Mouse (Mus musculus) adrenal gland, postnatal 10 days (tissue): ENCODE data around the gene Ltbp4. TPM values are rescaled to one million over a fixed set of nuclear protein-coding genes. Genes with fewer than 3 reads are reported as not detected.

Experiments used
- DNase-seq: peaks from one replicate; pipeline ENCODE4 v3.0.0; 2021; ENCODE audit warnings: mixed read lengths
- total RNA-seq, 2 experiments: library from RNA; stranded (reverse); gene quantifications; 2 replicates each; pipeline ENCODE4 v1.2.3; 2021

Ltbp4 gene
- total RNA-seq, 2 experiments from 2014 or later = 107 to 111 TPM

GRCm38 (mm10) chr7:27327500-27327899 is 10.0 kb downstream of the Ltbp4 start:
- no peak for DNase-seq

DNA sequence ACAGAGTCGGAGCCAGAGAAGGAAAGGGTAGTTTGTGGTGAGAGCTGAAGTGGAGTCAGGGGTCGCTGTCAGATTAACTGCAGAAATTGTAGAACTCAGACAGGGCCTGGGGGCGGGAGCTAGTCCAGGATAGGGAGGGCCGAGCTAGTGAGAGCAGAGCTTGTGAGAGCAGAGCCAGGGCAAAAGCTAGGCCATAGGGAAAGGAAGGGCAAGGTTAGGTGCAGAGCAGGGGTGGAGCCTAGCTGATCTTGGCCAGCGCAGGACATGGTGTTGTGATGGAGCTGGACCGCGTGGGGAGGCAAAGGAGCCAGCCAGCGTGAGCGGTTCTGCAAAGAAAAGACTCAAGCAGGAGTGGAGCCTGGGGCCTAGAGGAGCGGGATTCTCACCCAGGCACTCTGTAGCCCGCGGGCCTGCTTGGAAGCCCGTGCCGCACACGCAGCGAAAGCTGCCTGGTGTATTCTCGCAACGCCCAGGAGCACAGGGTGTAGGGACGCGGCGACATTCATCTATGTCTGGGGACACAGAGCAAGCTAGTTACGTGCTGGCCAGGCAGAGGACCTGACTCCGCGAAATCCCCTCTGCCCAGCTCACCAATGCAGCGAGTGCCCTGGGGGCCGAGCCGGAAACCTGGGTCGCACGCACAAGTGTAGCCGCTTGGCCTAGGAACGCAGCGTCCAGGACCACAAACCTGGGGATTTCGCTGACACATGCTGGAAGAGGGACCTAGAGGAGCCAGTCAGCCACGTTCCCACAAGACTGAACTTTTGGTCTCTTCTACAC is 11.2 kb downstream of the Ltbp4 start:
- DNase-seq = peak; percentile 59

DNA sequence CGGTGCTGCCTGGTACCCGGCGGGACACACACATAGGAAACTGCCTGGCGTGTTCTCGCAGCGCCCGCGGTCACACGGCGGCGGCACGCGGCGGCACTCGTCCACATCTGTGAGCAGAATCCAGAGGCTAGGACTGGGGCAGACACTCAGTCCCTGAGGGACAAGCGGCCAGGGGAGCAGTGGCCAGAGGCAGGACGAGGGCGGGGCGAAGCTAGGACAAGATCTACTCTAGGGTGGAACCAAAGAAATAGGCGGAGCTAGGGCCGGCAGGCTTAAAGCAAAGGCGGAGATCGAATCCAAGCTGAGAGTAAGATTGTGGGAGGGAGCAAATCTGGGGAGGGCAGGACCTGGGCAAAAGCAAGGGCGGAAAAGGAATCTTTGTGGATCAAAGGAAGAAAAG is 11.8 kb downstream of the Ltbp4 start:
- DNase-seq = peak; percentile 83

- no peak for DNase-seq
Observed at GRCm38 (mm10) chr7:27324928-27325327, 12.6 kb downstream of the Ltbp4 start.

DNA sequence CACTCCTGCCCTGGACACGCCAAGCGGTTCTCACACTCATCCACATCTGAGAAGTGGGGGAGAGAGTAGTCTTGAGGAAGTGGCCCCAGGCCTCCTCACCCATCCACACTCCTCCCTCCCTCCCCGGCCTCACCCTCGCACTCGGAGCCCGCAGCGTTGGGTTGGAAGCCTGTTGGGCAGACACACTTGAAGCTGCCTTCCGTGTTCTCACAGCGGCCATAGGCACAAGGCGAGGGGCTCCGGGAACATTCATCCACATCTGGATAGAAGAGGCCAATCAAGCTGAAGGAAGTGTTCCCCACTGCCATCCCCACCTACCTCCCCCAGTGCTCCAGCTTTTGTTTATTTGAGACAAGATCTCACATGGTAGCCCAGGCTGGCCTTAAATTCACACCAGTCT is 13.3 kb downstream of the Ltbp4 start:
- no peak for DNase-seq

- DNase-seq = no peak
Observed at GRCm38 (mm10) chr7:27323001-27323400, 14.5 kb downstream of the Ltbp4 start.

DNA sequence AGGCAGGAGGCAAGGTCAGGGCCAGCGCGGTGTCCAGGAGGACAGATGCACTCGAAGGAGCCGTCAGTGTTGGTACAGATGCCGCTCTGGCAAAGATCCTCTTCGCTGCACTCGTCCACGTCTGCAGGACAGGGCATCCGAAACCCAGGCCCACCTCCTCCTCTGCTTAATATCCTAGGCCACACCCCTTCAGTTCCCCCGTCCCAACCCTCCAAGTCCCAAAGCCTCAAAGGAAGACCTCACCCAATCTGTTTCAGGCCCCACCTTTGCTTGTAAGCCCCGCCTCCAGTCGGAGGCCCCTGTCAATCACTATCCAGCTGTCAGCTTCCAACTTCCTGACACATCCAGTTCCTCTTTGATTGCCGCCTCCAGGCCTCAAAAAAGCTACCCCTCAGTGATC is 15.2 kb downstream of the Ltbp4 start:
- no peak for DNase-seq

DNA sequence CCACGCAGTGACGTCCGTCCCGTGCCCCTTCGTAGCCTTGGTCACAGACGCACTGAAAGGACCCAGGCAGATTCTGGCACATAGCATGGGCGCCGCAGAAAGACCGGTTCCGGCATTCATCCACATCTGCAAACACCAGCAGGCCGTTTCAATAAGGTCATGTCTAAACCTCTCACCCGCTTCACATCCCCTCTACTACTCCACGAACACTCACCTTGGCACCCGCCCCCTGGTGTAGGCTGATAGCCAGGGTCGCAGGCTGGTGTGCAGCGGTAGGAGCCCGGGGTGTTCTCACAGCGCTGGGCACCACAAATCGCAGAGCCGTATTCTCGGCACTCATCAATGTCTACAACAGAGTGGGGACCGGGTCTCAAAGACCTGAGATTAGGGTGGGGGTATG is 18.1 kb downstream of the Ltbp4 start:
- DNase-seq = no peak

- DNase-seq = no peak
Observed at GRCm38 (mm10) chr7:27315958-27316357, 21.5 kb downstream of the Ltbp4 start.

- no peak for DNase-seq
Observed at GRCm38 (mm10) chr7:27314393-27314792, 23.1 kb downstream of the Ltbp4 start.

DNA sequence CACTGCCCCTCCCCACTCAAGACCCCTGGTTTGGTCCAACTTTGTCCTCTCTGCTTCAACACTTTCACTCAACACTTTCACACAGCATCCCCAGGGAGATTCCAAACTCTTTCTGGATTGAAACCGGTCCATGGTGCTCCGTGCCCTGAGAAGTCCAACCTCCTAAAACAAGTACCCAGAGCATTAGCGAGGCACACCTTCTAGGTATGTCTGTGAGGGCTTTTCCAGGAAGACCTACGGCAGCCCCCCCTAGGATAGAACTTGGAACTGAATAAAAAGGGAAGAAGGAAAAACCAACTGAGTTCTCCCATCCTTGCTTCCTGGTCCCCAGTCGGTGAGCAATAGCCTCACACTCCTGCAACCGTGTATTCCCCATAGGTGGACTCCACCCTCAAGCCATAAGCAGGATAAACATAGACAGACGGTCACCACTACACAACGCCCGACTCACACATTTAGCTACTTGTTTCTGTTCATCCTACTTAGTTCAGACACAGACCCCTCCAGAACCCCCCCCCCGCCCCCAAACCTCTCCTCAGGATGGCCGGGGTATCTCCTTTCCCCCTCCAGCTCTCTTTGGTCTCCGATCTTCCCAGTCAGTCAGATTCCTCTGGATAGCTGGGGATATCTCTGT is 25.7 kb downstream of the Ltbp4 start:
- no peak for DNase-seq

DNA sequence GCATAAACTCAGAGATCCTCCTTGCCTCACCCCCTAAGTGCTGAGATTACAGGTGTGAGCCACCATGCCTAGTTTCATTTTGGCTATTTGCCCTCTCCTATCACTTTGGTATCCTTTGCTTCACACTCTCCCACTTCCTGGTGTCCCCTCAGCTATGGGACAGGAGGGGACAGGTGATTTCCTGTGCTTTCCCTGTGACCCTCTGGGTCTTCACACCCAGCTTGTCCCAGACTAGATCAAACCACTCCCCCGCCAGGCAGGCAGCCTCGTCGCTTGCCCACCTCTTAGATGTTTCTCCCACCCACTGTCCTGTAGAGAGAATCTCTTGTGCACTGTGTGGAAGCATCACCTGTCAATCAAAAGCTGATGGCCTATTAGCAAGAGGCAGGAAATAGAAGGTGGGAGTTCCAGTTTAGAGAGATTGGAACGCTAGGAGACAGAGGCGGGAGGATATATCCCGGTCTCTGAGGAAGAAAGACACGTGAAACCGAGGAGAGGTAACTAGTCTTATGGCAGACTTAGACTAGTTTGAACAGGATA is 26.4 kb downstream of the Ltbp4 start:
- DNase-seq = no peak

- peak; percentile 70 for DNase-seq
Observed at GRCm38 (mm10) chr7:27310306-27310705, 27.2 kb downstream of the Ltbp4 start.

DNA sequence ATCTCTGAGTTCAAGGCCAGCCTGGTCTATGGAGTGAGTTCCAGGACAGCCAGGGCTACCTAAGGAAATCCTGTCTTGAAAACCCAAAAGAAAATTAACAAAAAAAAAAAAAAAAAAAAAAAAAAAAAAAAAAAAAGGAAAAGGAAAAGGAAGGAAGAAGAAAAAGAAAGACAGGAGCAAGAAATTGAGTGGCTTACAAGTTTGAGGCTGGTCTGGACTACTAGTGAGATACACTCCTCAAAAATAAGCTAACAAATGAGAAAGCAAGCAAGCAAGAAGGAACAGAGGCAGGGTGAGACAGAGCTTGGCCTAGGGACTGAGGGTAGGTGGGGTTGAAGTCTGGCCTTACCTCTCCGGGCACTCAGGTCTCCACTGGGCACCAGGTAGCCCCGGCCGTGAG is 27.7 kb downstream of the Ltbp4 start:
- DNase-seq = no peak

DNA sequence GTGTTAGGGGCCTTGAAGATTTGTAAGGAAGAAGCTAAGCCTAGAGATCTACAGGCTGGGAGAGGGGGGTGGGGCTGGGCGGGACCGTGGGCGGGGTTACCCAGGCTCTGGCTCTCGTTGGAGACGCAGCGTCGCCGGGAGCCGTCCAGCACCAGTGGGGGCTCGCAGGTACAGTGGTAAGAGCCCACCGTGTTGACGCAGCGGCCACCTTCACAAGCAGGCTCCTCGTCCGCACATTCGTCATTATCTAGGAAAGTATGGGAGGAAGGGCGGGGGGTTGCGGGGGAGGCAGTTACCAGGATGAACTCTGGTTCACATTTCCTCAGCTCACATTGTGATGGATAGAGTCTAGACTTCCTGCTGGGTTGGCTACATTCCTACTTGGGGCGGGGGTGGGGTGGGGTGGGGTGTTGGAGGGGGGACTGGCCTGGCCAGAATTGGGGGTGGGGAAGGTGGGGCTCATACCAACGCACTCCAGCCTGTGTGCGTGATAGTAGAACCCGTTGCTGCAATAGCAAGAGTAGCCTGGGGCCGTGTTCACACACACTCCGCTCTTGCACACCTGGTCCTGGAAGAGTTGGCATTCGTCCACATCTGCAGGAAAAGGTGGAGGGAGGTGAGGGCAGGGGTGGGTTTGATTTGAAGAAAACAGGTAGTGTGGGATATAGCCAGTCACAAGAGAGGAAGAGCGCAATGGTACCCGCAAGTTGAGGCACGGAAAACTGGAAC is 28.5 kb downstream of the Ltbp4 start:
- no peak for DNase-seq

GRCm38 (mm10) chr7:27307551-27307950 is 29.9 kb downstream of the Ltbp4 start:
- no peak for DNase-seq

GRCm38 (mm10) chr7:27306161-27307160 is 31.0 kb downstream of the Ltbp4 start:
- DNase-seq = peak; percentile 58

DNA sequence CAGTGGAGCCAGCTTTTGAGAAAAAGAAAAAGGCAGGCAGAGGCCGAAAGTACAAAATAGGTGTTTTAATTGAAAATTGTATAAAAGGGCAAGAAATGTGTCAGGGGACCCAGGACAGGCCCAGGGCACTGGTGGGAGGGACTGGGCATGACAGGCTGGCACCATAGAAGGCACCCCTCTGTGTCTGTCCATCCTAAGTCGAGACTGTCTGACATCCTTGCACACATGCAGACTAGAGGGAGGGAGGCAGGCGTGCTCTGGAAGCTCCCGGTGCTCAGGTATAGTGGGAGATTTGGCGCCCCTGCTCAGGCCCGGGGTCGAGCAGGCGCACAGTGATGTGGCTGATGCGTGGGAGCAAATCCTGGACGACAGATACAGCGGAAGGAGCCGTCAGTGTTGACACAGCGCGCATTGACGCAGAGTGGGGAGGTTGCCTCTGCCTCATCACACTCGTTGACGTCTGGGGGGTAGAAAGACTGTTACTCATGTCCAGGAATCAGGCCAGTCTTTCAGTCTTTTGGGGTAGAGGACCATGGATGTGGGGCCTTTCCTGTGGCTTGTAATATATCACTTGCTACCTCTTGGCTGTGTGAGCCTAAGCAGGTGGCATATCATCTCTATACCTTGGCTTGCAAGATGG is 32.3 kb downstream of the Ltbp4 start:
- no peak for DNase-seq

DNA sequence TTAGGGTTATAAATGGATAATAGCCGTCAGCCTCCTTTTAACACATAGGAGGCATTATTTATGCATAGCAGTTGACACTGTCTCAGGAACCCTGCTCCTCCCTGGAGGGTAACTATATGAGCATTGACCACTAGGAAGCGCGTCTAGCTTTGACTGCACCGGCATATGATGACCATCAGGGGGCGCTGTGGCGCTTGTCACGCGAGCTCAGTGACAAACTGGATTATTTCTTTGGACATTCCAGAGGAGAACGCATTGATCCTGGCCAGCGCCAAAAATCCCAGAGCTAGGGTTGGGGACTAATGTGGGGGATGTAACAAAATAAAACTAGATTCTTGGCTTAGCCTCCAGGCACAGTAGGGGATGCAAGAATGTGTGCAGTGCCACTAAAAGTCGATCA is 35.3 kb downstream of the Ltbp4 start:
- peak; percentile 86 for DNase-seq

DNA sequence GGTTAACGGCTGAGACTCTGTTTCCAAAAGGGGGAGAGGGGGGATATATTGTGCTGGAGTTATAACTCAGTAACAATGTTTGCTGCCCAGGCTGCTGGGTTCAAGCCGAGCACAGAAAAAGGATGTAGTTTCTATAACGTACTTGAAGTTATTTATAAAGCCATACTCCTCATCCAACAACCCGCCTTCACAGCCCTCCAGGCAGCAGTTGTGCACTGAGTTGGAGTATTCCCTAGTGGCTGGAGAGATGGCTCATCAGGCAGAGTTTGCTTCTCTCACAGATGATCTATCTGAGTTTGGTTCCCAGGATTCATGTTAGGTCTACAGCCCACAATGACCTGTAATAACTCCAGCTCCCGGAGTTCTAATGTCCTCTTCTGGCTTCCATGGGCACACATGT is 36.7 kb downstream of the Ltbp4 start:
- DNase-seq = no peak

GRCm38 (mm10) chr7:27300351-27300750 is 37.1 kb downstream of the Ltbp4 start:
- no peak for DNase-seq
